Mouse (Mus musculus) midbrain, embryonic 11.5 days (tissue): Measurements from ENCODE around the gene Zscan2. TPM values are rescaled to one million over a fixed set of nuclear protein-coding genes. Genes with fewer than 3 reads are reported as not detected.
A peak's percentile ranks its signal among the peaks of the same experiment; 100 is the strongest.

Experiments used
- ATAC-seq: fragments of 200-750 bp; cut with Nextera tagmentation; 2 replicates; pipeline ENCODE4 v1.8.0; 2017; ENCODE audit warnings: moderate TSS enrichment, moderate library complexity; ENCODE audit not compliant: low FRiP score
- DNase-seq: peaks from one replicate; pipeline ENCODE4 v3.0.0; 2015; ENCODE audit warnings: low spot score; ENCODE audit errors: missing footprints
- H3K27ac ChIP-seq: fragments of 300-500 bp; sonication (generic); 2 replicates; pipeline ENCODE4 v1.5.1; 2014; ENCODE audit warnings: low read depth, low read length
- H3K27me3 ChIP-seq: fragments of 300-500 bp; sonication (generic); 2 replicates; pipeline ENCODE4 v1.6.1; 2014; ENCODE audit warnings: mild to moderate bottlenecking, low read length, moderate library complexity, mixed read lengths; ENCODE audit not compliant: control insufficient read depth, insufficient read depth
- H3K36me3 ChIP-seq: fragments of 300-500 bp; sonication (generic); 2 replicates; pipeline ENCODE4 v1.6.1; 2014; ENCODE audit warnings: mild to moderate bottlenecking, low read length, moderate library complexity, mixed read lengths; ENCODE audit not compliant: control insufficient read depth, insufficient read depth
- H3K4me1 ChIP-seq: fragments of 300-500 bp; sonication (generic); 2 replicates; pipeline ENCODE4 v1.6.1; 2014; ENCODE audit warnings: low read length; ENCODE audit not compliant: control insufficient read depth, insufficient read depth
- H3K4me2 ChIP-seq: fragments of 300-500 bp; sonication (generic); 2 replicates; pipeline ENCODE4 v1.6.1; 2014; ENCODE audit warnings: mild to moderate bottlenecking, moderate library complexity
- H3K4me3 ChIP-seq: fragments of 300-500 bp; sonication (generic); 2 replicates; pipeline ENCODE4 v1.5.1; 2014; ENCODE audit warnings: low read depth, low read length
- H3K9ac ChIP-seq: fragments of 300-500 bp; sonication (generic); 2 replicates; pipeline ENCODE4 v1.6.1; 2014; ENCODE audit warnings: low read length
- H3K9me3 ChIP-seq: fragments of 300-500 bp; sonication (generic); 2 replicates; pipeline ENCODE4 v1.6.1; 2016; ENCODE audit warnings: low read length; ENCODE audit not compliant: control insufficient read depth
- WGBS: fragments of 180-500 bp; shearing (Covaris S2); extraction: QIAGEN DNeasy Blood & Tissue Kit; methylation state at CpG from one replicate; pipeline ENCODE4 v1.1.7; 2014; 5-methylcytosine and 5-hydroxymethylcytosine counted together
- polyA plus RNA-seq: library from polyadenylated mRNA; unstranded; fragments of >200 nt; fragmentation: Nextera tagmentation; extraction: Ambion mirVana; gene quantifications from 2 replicates; pipeline ENCODE4 v1.2.1, GENCODE M21; 2014

Gene Zscan2
- 3.8 and 5.0 TPM in 2 replicates for polyA plus RNA-seq

DNA sequence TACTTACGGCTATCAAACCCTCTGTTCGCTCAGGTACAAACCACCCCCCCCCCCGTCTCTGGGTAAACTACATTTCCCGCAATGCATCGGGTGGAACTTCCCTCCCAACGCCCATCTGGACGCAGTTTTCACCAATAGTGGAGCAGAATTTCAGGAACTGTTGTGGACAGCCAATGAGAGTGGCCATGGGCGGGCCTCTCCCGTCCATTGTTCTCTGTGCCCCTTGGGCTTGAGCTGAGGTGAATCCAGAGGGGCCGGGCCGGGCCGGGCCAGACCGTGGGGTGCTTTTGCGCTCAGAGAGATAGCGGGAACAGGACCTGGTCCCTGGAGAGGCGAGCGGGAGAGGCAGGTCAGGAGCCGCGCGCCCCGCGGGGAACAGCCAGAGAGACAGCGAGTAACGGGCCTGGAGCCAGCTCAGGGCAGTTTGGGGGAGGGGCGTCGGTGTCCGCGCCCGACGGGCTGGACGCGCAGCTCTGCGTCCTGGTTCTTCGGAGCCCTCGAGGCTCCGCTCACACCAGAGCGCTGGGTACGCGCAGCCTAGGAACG is at the start of gene Zscan2:
Gene Zscan2 (plus strand): TSS at position 192 of the 546 bp plus-strand sequence.
- Histone ChIP-seq H3K4me2 (peak within 1 kb of the TSS; percentile 77), H3K4me1 (peaks cover 9% of the 10 kb centered on the region), H3K27ac (peak within 1 kb of the TSS; percentile 73), H3K27me3 (no peaks in the 10 kb centered on the region), H3K9me3 (no peaks in the 10 kb centered on the region), H3K36me3 (peaks cover 7% of the 10 kb centered on the region), H3K4me3 (peak within 1 kb of the TSS; percentile 81), H3K9ac (peak within 1 kb of the TSS; percentile 96)
- DNase-seq (peak; percentile 98), ATAC-seq (peak; percentile 98)
- WGBS: 0% methylated on average over 40 of the region's 40 CpGs

DNA sequence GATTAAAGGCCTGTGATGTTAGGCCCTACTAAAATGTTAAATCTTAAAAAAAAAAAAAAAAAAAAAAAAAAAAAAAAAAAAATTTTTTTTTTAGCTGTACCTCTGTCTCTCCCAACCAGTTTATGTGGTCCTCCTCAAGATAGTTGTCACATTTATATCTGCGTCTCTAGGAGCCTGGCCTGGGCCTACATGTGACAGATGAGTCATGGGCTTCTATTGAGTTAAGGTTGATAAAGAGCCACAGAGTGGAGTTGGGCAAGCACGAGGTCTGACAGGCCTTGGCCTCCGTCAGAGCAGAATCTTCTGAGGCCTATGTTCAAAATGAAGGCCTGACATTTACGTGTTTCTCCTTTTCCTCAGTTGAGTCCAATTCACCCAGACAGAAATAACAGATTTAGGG is 47.3 kb upstream of the Zscan2 start:
- no peak for DNase-seq
- Histone ChIP-seq H3K27me3 (no peaks in the 10 kb centered on the region), H3K9ac (no peak overlapping the region), H3K36me3 (no peaks in the 10 kb centered on the region), H3K4me1 (no peaks in the 10 kb centered on the region), H3K4me2 (no peak overlapping the region), H3K4me3 (no peak overlapping the region), H3K27ac (no peak overlapping the region), H3K9me3 (no peaks in the 10 kb centered on the region)
- WGBS: 87% methylated on average over 4 of the region's 4 CpGs
- no peak for ATAC-seq

DNA sequence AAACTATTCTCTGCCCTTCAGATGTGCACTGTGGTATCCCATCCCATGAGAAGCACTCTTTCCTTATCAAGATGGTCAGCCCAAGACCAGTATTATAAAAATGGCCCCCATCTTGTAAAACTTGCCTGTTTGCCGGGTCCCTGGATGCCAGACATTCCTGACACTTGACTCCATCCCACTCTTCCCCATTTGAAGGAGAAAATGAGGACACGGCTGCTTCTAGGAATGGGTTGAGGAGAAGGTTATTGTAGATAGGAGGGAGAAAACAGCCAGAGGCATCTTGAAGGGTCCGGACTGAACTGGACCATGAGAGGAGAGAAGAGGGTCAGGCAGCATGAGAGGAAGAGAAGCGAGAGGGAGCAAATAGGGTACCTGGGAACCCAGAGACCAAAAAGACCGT is 44.1 kb upstream of the Zscan2 start:
- no peaks in the 10 kb centered on the region for H3K36me3 ChIP-seq
- H3K27ac ChIP-seq: no peak overlapping the region
- DNase-seq (no peak), ATAC-seq (no peak)
- 80% methylated on average over 5 of the region's 5 CpGs for WGBS
- H3K4me2 ChIP-seq: no peak overlapping the region
- no peaks in the 10 kb centered on the region for H3K27me3 ChIP-seq
- no peaks in the 10 kb centered on the region for H3K4me1 ChIP-seq
- H3K9ac ChIP-seq: no peak overlapping the region
- no peaks in the 10 kb centered on the region for H3K9me3 ChIP-seq
- H3K4me3 ChIP-seq: no peak overlapping the region

DNA sequence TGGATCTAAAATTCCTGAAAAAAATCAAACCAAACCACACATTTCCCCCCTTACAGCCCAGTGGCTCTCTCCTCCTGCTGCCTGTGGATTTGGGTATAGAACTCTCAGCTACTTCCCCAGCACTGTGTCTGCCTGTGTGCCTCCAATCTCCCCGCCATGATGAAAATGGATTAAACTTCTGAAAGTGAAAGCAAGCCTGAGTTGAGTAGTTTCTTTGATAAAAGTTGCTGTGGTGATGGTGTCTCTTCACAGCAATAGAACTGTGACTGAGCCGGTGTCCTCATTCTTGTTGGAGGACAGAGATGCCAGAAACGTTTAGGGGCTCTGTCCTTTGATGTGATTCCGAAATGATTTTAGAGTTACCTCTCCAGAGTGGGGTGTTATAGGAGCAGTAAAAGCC is 39.9 kb upstream of the Zscan2 start:
- Histone ChIP-seq H3K9ac (no peak overlapping the region), H3K27ac (no peak overlapping the region), H3K27me3 (no peaks in the 10 kb centered on the region), H3K9me3 (no peaks in the 10 kb centered on the region), H3K4me2 (no peak overlapping the region), H3K4me1 (no peaks in the 10 kb centered on the region), H3K4me3 (no peak overlapping the region), H3K36me3 (no peaks in the 10 kb centered on the region)
- 80% methylated on average over 4 of the region's 4 CpGs for WGBS
- ATAC-seq (no peak), DNase-seq (no peak)

GRCm38 (mm10) chr7:80823267-80823666 is 37.5 kb upstream of the Zscan2 start:
- WGBS: 88% methylated on average over 4 of the region's 4 CpGs
- no peaks in the 10 kb centered on the region for H3K36me3 ChIP-seq
- H3K9me3 ChIP-seq: no peaks in the 10 kb centered on the region
- no peaks in the 10 kb centered on the region for H3K4me1 ChIP-seq
- H3K4me3 ChIP-seq: no peak overlapping the region
- no peak overlapping the region for H3K9ac ChIP-seq
- ATAC-seq (no peak), DNase-seq (no peak)
- H3K4me2 ChIP-seq: no peak overlapping the region
- no peaks in the 10 kb centered on the region for H3K27me3 ChIP-seq
- H3K27ac ChIP-seq: no peak overlapping the region

DNA sequence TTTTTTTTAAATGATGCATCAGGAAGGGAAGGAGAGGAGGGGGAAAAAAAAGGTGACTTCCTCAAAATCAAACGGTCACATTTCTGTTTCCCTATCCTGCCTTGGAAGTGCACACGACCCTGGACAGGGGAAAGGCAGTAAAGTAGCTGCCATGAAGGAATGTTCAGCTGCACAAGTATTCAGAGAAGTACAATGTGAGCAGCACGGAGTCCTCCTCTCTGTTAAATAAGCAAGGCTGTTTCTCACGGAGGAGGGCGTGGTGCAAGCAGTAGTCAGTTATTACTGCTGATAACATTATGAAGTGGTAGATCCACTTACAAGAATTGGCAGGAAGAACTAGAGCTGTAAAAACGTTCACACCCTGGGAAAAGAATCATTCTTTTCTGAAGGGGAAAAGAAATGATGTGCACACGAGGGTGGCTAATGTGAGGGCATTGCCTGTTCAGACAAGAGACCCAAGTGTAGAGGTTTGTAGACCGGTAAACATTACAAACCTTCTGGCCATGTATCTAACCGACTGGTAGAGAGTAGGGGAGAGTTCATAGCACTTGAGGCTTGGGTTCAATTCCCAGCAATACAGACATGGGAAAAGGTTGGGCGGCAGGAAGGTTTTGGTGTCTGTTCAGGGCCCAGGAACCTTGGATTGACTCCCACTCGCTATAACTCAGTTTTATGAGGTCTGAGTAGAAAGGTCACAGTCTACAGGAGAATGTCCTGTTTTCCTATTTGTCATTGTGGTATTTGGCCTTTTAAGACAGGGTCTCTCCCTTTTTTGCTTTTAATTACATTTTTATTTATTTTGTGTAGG is 36.6 kb upstream of the Zscan2 start:
- H3K9me3 ChIP-seq: no peaks in the 10 kb centered on the region
- H3K4me3 ChIP-seq: no peak overlapping the region
- DNase-seq (no peak), ATAC-seq (no peak)
- H3K36me3 ChIP-seq: no peaks in the 10 kb centered on the region
- no peak overlapping the region for H3K9ac ChIP-seq
- H3K27me3 ChIP-seq: no peaks in the 10 kb centered on the region
- H3K4me1 ChIP-seq: no peaks in the 10 kb centered on the region
- no peak overlapping the region for H3K4me2 ChIP-seq
- no peak overlapping the region for H3K27ac ChIP-seq
- WGBS: 81% methylated on average over 11 of the region's 11 CpGs

DNA sequence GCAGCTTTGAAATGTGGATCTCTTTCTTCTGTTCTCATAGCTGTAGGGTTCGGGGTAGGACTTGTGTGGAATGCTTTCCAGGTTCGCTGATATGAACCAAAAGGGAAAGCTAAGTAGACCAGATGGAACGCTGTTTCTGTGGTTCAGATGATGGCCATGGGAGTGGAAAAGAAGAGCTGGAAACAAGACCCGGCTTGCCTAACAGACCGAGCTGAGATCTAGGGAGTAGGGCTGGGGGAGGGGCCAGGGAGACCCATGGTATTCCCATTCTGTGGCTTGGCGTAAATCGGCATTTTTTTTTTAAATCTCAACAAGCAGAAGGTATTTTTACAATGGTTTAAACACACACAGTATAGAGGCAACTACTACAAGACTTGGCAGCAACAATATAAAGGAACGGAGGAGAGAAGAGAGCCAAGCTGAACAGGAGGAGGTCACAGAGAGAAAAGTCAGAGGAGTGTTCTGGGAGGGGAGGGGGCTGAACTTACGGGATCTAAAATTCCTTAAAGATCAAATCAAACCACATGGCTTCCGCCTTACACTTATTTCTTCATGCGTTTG is 34.8 kb upstream of the Zscan2 start, which contains the start of gene Iqgap1:
Gene Iqgap1 (minus strand): TSS at position 132 of the 561 bp plus-strand sequence.
- H3K4me3 ChIP-seq: no peak within 1 kb of the TSS
- H3K9ac ChIP-seq: no peak within 1 kb of the TSS
- ATAC-seq (no peak), DNase-seq (no peak)
- no peak within 1 kb of the TSS for H3K4me2 ChIP-seq
- H3K36me3 ChIP-seq: no peaks in the 10 kb centered on the region
- 83% methylated on average over 11 of the region's 11 CpGs for WGBS
- H3K9me3 ChIP-seq: no peaks in the 10 kb centered on the region
- H3K27me3 ChIP-seq: no peaks in the 10 kb centered on the region
- H3K4me1 ChIP-seq: no peaks in the 10 kb centered on the region
- H3K27ac ChIP-seq: no peak within 1 kb of the TSS

- Histone ChIP-seq H3K4me3 (no peak overlapping the region), H3K36me3 (no peaks in the 10 kb centered on the region), H3K4me2 (no peak overlapping the region), H3K9me3 (no peaks in the 10 kb centered on the region), H3K4me1 (no peaks in the 10 kb centered on the region), H3K27me3 (no peaks in the 10 kb centered on the region), H3K9ac (no peak overlapping the region), H3K27ac (no peak overlapping the region)
- WGBS: 82% methylated on average over 18 of the region's 18 CpGs
- ATAC-seq (no peak), DNase-seq (no peak)
Measured at GRCm38 (mm10) chr7:80828146-80828860, 32.4 kb upstream of the Zscan2 start.
